8 mouse cellular contexts compared by ENCODE assay signal in the genomic region with DNA sequence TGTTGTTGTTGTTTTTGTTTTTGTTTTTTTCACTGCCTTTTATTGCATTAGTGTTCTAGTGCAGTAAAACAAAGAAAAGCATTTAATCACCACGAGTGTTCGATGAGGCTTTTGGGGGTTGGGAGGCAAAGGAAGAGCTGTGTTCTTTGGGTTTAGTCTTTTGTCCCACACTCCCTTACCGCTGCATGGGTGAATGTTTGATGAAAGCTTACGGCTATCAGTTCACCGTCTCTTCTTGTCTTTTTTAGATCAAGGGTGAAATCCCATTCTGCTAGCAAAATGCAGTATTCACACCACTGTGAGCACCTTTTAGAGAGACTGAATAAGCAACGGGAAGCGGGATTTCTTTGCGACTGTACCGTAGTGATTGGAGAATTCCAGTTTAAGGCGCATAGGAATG. TPM values are rescaled to one million over a fixed set of nuclear protein-coding genes. Genes with fewer than 3 reads are reported as not detected.
DNase-seq lines count a peak whose midpoint lies in the region; ATAC-seq and TF ChIP-seq lines count a peak whose summit lies in the region.
"Had no signal": no experiment of that assay in that cellular context is flagged by ENCODE, and none has a peak within 500 bp of the region (broad histone marks: within the 10 kb centered on the region; RNA-seq: fewer than 3 reads in every experiment).

No protein-coding gene starts in this region.

- ATAC-seq in lung, embryonic 16.5 days (ENCODE audit: low read depth): no peak
- ATAC-seq in limb, embryonic 12.5 days (ENCODE audit: insufficient number of reproducible peaks, insufficient read depth, low FRiP score, low TSS enrichment, low read depth): no peak

- TF ChIP-seq CTCF in small intestine, adult 2 months (IDR thresholded peaks at IDR 0.05; ENCODE audit: extremely low read depth, insufficient read length, insufficient replicate concordance, low read depth, low read length): no peak

- WGBS in lung, embryonic 16.5 days: 33% methylated on average over 10 of the region's 10 CpGs
- WGBS in forebrain, embryonic 10.5 days: 36% methylated on average over 10 of the region's 10 CpGs
- 43% methylated on average over 10 of the region's 10 CpGs for WGBS in limb, embryonic 12.5 days
- WGBS in small intestine, adult 2 months: 25% methylated on average over 10 of the region's 10 CpGs

- peak overlapping the region; percentile 92 for H3K9ac ChIP-seq in lung, embryonic 16.5 days (ENCODE audit: low read length)
- peak overlapping the region; percentile 82 for H3K9ac ChIP-seq in limb, embryonic 12.5 days (replicated peaks)

- no peak overlapping the region for H3K27ac ChIP-seq in lung, embryonic 16.5 days (ENCODE audit: low read length)
- H3K27ac ChIP-seq in forebrain, embryonic 10.5 days: peak overlapping the region; percentile 94
- no peak overlapping the region; the same call in 1 of the 2 replicates for H3K27ac ChIP-seq in limb, embryonic 12.5 days
- H3K27ac ChIP-seq in small intestine, adult 2 months (ENCODE audit: insufficient read depth, low read depth, low read length): peak overlapping the region; percentile 100

- H3K9me3 ChIP-seq in lung, embryonic 16.5 days (ENCODE audit: control insufficient read depth, low read length): no peaks in the 10 kb centered on the region
- no peaks in the 10 kb centered on the region for H3K9me3 ChIP-seq in forebrain, embryonic 10.5 days
- H3K9me3 ChIP-seq in limb, embryonic 12.5 days: no peaks in the 10 kb centered on the region

- no peak for TF ChIP-seq POLR2A in small intestine, adult 2 months (IDR thresholded peaks at IDR 0.05; ENCODE audit: low read depth, low read length)

- H3K36me3 ChIP-seq in lung, embryonic 16.5 days (ENCODE audit: control insufficient read depth, insufficient read depth, low read length): peaks cover 6% of the 10 kb centered on the region
- peaks cover 38% of the 10 kb centered on the region for H3K36me3 ChIP-seq in forebrain, embryonic 10.5 days (replicated peaks)
- H3K36me3 ChIP-seq in limb, embryonic 12.5 days: peaks cover 37% of the 10 kb centered on the region
- H3K36me3 ChIP-seq in small intestine, adult 2 months (ENCODE audit: control insufficient read depth, insufficient read depth, low read length): peaks cover 18% of the 10 kb centered on the region

- no peak for DNase-seq in lung, postnatal 36 days
- no peak for DNase-seq in forebrain, embryonic 10.5 days (ENCODE audit: extremely low spot score, low spot score)
- DNase-seq in Muller cell, postnatal 12 days (ENCODE audit: inconsistent ontology term): no peak
- no peak for DNase-seq in adrenal gland, adult 8-10 months

- H3K27me3 ChIP-seq in lung, embryonic 16.5 days (ENCODE audit: control insufficient read depth, insufficient read depth, low read depth, low read length): peaks cover 3% of the 10 kb centered on the region; the same call in 1 of the 2 replicates
- peaks cover 16% of the 10 kb centered on the region for H3K27me3 ChIP-seq in forebrain, embryonic 10.5 days (ENCODE audit: poor library complexity, severe bottlenecking)
- H3K27me3 ChIP-seq in limb, embryonic 12.5 days: peaks cover 6% of the 10 kb centered on the region; the same call in 1 of the 2 replicates
- no peaks in the 10 kb centered on the region for H3K27me3 ChIP-seq in small intestine, adult 2 months (ENCODE audit: control insufficient read depth, insufficient read depth, low read length)

- peak overlapping the region; percentile 85 for H3K4me3 ChIP-seq in lung, embryonic 16.5 days (ENCODE audit: low read length)
- H3K4me3 ChIP-seq in forebrain, embryonic 10.5 days: peak overlapping the region; percentile 92
- peak overlapping the region; percentile 88 for H3K4me3 ChIP-seq in limb, embryonic 12.5 days (replicated peaks)
- H3K4me3 ChIP-seq in small intestine, adult 2 months (ENCODE audit: low read depth, low read length): peak overlapping the region; percentile 25; the same call in 1 of the 2 replicates

- peak overlapping the region; percentile 53 for H3K4me2 ChIP-seq in lung, embryonic 16.5 days (ENCODE audit: low read depth, low read length)
- peak overlapping the region; percentile 82 for H3K4me2 ChIP-seq in limb, embryonic 12.5 days

- peaks cover 12% of the 10 kb centered on the region for H3K4me1 ChIP-seq in lung, embryonic 16.5 days (replicated peaks; ENCODE audit: control insufficient read depth, insufficient read depth, low read length)
- peaks cover 20% of the 10 kb centered on the region for H3K4me1 ChIP-seq in forebrain, embryonic 10.5 days
- H3K4me1 ChIP-seq in limb, embryonic 12.5 days (replicated peaks): peaks cover 17% of the 10 kb centered on the region
- H3K4me1 ChIP-seq in small intestine, adult 2 months (ENCODE audit: control insufficient read depth, insufficient read depth, insufficient read length, low read length): no peaks in the 10 kb centered on the region

RNA-seq across cellular contexts. Expression of gene Mynn, which starts 1.4 kb away (rescaled TPM):
- polyA plus RNA-seq in lung, embryonic 16.5 days (2015; fragmentation: Nextera tagmentation; extraction: Ambion mirVana): 31.6 and 32.8 TPM in 2 replicates
- 29.9 and 31.0 TPM in 2 replicates for polyA plus RNA-seq in forebrain, embryonic 10.5 days (2016; fragmentation: Nextera tagmentation; extraction: Ambion mirVana)
- polyA plus RNA-seq in limb, embryonic 12.5 days (2016; fragmentation: Nextera tagmentation; extraction: Ambion mirVana): 36.3 and 37.9 TPM in 2 replicates
- 2.1 and 4.3 TPM in 2 replicates for polyA plus RNA-seq in small intestine, adult 2 months (2012; rRNA removed)
- 10 to 100 TPM; 17.2 to 25.9 (median 20.4) TPM for total RNA-seq in adrenal gland, adult 8-10 months (2022)

RNA-seq across cellular contexts. Expression of gene Actrt3, which starts 3.5 kb away (rescaled TPM):
- polyA plus RNA-seq in lung, embryonic 16.5 days (2015; fragmentation: Nextera tagmentation; extraction: Ambion mirVana): 0.10 TPM in 1 of 2 replicates, not detected in the other
- 0.09 and 0.17 TPM in 2 replicates for polyA plus RNA-seq in forebrain, embryonic 10.5 days (2016; fragmentation: Nextera tagmentation; extraction: Ambion mirVana)
- polyA plus RNA-seq in limb, embryonic 12.5 days (2016; fragmentation: Nextera tagmentation; extraction: Ambion mirVana): 0.10 TPM in 1 of 2 replicates, not detected in the other
- polyA plus RNA-seq in small intestine, adult 2 months (2012; rRNA removed): not detected in 2 replicates
- under 1 TPM in 1 of 4 experiments, not detected in 3; 0.24 TPM for total RNA-seq in adrenal gland, adult 8-10 months (2022)

RNA-seq across cellular contexts. Expression of gene Lrriq4, which starts 41.1 kb away (rescaled TPM):
- not detected in 2 replicates for polyA plus RNA-seq in lung, embryonic 16.5 days (2015; fragmentation: Nextera tagmentation; extraction: Ambion mirVana)
- polyA plus RNA-seq in forebrain, embryonic 10.5 days (2016; fragmentation: Nextera tagmentation; extraction: Ambion mirVana): not detected in 2 replicates
- not detected in 2 replicates for polyA plus RNA-seq in limb, embryonic 12.5 days (2016; fragmentation: Nextera tagmentation; extraction: Ambion mirVana)
- not detected in 2 replicates for polyA plus RNA-seq in small intestine, adult 2 months (2012; rRNA removed)
- not detected for total RNA-seq in adrenal gland, adult 8-10 months (2022)
- total RNA-seq: layer of hippocampus, postnatal 10 days had no signal

RNA-seq across cellular contexts. Expression of gene Lrrc34, which starts 44.4 kb away (rescaled TPM):
- polyA plus RNA-seq in lung, embryonic 16.5 days (2015; fragmentation: Nextera tagmentation; extraction: Ambion mirVana): 6.4 and 6.7 TPM in 2 replicates
- polyA plus RNA-seq in forebrain, embryonic 10.5 days (2016; fragmentation: Nextera tagmentation; extraction: Ambion mirVana): 2.0 and 2.4 TPM in 2 replicates
- polyA plus RNA-seq in limb, embryonic 12.5 days (2016; fragmentation: Nextera tagmentation; extraction: Ambion mirVana): 1.5 and 1.7 TPM in 2 replicates
- polyA plus RNA-seq in small intestine, adult 2 months (2012; rRNA removed): not detected in 2 replicates
- total RNA-seq in adrenal gland, adult 8-10 months (2022): not detected

RNA-seq across cellular contexts. Expression of gene Mecom, which starts 55.4 kb away (rescaled TPM):
- polyA plus RNA-seq in lung, embryonic 16.5 days (2015; fragmentation: Nextera tagmentation; extraction: Ambion mirVana): 69.5 and 73.4 TPM in 2 replicates
- 26.7 and 26.9 TPM in 2 replicates for polyA plus RNA-seq in forebrain, embryonic 10.5 days (2016; fragmentation: Nextera tagmentation; extraction: Ambion mirVana)
- 187 TPM in 2 replicates for polyA plus RNA-seq in limb, embryonic 12.5 days (2016; fragmentation: Nextera tagmentation; extraction: Ambion mirVana)
- polyA plus RNA-seq in small intestine, adult 2 months (2012; rRNA removed): 2.6 and 2.8 TPM in 2 replicates
- 1 to 10 TPM; 5.9 to 8.9 (median 6.3) TPM for total RNA-seq in adrenal gland, adult 8-10 months (2022)

Comparison
In these comparisons a context has a peak if more than half of its experiments do, and no peak if none do; other contexts are left out.
1. H3K27ac ChIP-seq: peak in forebrain, embryonic 10.5 days (single experiment) and small intestine, adult 2 months (single experiment); none in lung, embryonic 16.5 days (single experiment) and limb, embryonic 12.5 days (single experiment).
2. H3K4me3 ChIP-seq: peak in every context shown above with its lines; median percentile 92 in forebrain, embryonic 10.5 days; 88 in limb, embryonic 12.5 days; 85 in lung, embryonic 16.5 days; 25 in small intestine, adult 2 months.